Mouse (Mus musculus) heart, postnatal 25 days (tissue): ENCODE measurements at regions not wholly inside any gene's neighbourhood (a gene's known extent, or its start where the extent isn't known, plus 50 kb on each side); places are given as distances from the start of the nearest gene placed in this dataset.

Source experiments
- DNase-seq: peaks from one replicate; pipeline ENCODE4 v3.0.0; 2022; ENCODE audit warnings: low spot score
- intact Hi-C: fragments of 180-260 bp; cut with DNase I; formaldehyde crosslinking; loops from one replicate; pipeline ENCODE4 v1.15.1; 2025

DNA sequence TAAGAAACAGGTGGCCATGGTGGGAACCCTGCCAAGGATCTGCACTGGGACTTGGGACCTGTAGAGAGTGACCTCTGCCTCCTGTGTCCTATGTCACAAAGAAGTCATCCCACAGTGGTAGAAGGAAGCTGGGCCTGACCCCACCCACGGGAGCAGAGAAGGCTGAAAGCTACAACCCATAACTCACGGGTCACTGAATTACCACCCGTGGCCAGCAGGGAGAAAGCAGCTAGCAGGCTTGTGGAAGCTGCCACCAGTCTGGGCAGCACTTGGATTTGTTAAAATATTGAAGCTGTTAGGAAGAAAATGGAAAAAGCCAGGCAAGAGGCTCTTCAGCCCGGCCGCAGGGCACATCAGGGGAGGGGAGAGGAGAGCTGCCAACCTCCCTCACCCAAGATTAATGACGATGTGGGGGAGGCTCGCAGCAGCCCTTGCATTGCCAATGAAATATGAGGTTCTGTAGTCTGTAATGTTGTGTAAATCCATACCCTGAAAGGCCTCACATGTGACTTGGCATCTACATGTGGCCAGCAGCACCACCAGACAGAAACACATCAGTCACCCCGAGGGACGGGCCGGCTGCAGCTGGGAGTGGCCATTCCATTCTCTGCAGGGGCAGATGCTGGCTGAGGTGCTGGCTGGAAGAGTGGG lies 94.5 kb downstream of the Olfm1 start:
- intact Hi-C loops: no loop called here
- DNase-seq: no peak

DNA sequence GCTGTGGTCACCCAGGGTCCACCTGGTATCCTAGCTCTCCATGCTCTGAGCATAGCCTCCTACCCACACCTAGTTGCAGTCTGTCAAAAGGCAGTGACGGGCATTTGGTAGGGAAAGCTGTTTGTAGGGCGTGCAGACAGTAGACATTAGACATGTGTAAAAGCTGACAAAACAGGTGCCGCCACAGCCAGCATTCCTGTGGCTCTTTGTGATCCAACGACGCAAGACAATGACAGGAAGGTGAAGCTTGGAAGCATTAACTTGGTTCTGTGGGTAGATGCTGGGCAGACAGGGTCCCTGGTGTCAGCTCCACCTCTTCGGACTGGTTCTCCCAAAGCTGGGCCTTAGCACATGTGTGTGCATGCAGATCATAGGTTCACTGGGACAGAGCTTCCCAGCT lies 96.5 kb downstream of the Olfm1 start:
- no peak for DNase-seq
- intact Hi-C loops: no loop called here

DNA sequence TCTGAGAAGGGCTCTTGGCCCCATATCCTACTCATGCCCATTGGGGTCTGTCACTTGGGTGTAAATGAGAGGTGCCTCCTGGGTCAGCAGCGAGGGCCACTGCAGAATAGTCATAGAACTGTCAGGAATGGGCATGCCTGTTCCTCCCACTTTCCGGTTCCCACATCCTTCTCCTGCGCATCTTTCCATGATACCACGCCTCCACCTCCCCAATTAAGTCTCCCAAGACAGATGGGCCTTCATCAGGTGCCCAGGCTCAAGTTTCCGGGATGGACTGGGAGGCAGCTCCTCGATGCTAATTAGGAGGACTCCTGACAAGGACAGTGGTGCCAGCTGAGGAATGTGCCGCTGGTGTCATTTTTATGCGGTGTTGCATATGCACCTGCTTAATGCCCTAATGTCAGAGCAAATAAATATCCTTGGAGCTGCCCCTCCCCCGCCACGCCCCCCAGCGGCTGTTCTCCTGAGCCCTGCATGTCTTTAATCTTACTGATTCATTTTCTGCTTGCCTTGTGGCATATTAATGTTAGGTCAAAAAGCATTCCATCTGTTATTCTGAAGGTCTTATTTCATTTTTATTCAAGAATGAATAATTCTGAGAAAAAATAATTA lies 97.2 kb downstream of the Olfm1 start:
- DNase-seq: no peak
- intact Hi-C loops: no loop called here

DNA sequence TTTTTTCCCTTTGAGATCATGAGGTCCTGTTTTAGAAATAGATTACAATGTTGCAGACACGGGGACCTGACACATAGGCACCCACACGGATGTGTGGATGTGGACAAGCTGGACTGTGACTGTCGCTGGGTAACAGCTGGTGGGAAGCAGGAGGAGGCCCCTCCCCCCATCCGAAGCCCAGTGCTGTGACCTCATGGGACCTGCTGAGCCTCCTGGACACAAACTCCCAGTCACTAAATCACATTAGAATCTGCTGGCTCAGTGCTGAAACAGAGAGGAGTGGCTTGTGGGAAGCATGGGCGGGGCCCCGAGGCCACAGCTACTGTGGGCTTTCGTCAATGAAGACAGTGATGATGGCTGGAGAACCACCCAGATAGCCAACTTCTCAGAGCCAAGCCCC lies 101.7 kb downstream of the Olfm1 start:
- intact Hi-C loops: no loop called here
- no peak for DNase-seq

DNA sequence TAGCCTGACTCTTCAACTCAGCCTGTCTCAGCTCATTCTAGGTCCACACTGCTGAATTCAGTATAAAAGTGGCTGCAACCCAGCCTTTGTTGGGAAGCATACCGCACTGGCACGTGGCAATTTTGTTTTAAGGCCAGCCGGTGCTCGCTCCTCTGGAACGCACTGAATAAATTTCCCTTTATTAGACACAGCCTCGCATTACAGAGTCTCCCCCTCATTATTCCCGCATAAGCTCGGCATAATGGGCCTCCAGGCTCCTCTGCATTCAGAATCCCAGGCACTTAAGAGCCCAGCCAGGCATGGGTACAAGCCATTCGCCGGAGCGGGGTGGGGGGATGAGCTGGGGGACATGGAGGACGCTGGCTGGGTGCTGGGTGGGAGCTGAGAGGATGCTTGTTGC lies 103.4 kb downstream of the Olfm1 start:
- no peak for DNase-seq
- intact Hi-C loops: no loop called here

DNA sequence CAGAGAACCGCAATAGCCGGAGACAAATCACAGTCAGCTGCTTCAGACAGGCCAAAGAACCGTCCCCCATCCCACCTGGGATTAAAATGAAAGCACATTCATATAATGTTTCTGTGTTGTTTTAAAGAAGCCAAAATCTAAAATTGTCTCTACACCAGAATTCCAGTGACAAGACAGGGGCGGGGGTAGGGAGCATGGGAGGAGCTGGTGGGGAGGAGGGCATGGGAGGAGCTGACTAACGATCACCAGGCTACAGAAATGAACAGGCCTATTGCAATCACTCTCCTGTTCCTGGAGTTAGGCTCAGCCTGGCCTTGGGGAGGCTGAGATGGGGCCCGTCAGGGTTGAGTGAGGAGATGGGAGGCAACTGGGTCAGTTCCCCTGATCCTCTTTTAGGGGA lies 105.9 kb downstream of the Olfm1 start:
- no peak for DNase-seq
- intact Hi-C loops: no loop called here

DNA sequence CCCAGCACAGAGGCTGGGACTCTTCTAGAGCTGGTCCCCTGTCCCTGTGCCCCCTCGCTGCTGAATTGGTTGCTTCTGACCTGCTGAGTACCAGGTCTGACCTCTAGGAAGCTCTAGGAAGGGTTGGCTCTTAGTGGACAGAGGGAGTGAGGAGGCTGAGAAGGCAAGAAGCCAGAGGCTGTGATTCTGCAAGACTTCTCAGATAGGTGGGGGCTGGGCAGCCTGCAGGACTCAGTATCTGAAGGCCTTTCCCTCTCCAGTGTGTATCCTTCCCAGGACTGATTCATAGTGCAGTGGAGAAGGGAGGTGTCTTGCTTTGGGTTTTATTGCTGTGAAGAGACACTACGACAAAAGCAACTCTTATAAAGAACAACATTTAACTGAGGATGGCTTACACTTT lies 106.6 kb downstream of the Olfm1 start:
- DNase-seq: no peak
- intact Hi-C loops: no loop called here

DNA sequence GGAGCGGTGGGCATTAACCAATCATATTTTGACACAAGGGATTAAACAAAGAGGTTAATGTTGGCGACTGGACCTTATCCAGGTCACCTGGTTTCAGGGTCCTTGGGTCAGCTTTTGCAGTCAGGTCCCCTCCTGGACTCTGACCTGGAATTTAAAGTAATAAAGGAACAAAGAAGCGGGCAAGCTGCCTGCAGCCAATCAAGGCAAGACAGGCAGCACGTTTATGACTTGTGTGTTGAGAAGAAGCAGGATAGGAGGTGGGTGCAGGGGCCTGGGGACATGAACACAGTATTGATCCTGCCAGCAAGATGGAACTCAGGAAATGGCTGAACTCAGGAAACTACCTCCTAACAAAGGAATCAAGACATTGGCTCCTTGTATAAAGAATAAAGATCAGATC lies 108.5 kb downstream of the Olfm1 start:
- intact Hi-C loops: no loop called here
- no peak for DNase-seq

DNA sequence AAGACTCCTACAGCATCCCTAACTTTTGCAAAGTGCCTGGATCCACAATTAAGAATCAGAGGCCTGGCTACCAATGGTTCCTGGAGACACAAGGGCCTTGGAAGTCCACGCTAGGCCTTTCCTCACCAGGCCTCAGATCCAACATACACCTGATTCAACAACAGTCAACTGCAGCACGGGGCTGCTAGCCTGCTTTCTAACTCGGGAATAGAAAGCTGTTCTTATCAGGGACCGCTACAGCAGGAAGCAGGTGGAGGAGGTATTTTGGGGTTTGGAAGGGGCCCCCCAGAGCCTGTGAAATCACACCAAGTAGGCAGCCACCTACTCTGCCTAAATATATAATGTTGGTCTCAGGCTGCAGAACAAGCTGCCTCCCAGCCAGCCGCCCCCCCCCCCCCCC lies 111.1 kb downstream of the Olfm1 start:
- intact Hi-C loops: loop anchor here (1.0 to 2.0 kb wide), 2 partner anchors 100 to 113 kb away; no protein-coding TSS in a partner anchor
- DNase-seq: no peak

DNA sequence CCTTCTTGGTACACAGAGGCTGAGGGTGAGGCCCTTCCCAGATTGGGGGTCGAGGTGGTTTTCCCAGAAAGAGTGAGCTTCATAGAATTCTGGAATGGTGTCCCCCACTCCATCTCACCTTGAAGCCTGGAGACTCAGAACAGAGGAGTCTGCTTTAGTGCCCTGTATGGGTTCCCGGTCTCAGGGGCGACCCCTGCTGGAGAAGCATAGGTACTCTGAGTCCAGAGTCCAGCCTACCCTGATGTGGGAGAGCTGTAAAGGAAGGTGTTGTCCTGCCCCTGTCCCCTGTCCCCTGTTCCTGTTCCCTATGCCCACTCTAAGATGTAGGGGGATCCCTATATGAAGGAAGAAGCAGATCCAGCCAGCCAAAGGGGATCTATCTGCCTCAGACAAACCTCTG lies 111.9 kb downstream of the Olfm1 start:
- intact Hi-C loops: loop anchor here (1.0 to 2.0 kb wide), 2 partner anchors 100 to 112 kb away; no protein-coding TSS in a partner anchor
- DNase-seq: no peak

DNA sequence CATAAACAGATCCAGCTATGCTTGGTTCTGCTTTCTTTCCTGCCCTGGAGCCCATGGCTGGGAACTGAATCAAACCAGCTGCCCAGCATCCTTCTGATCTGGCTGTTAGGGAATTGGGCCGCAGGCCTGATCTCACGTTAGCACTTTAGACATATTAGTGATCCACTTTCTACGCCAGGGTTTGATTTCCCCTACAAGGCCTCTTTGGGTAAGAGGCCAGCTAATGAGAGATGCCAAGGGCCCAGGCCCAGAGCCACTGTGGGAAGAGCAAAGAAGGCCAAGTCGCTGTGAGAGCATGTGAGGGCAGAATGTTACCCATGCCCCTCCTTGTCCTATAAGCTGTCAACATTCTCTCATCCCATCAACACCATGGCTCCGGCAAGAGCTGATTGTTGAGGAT lies 116.3 kb downstream of the Olfm1 start:
- intact Hi-C loops: no loop called here
- DNase-seq: no peak

DNA sequence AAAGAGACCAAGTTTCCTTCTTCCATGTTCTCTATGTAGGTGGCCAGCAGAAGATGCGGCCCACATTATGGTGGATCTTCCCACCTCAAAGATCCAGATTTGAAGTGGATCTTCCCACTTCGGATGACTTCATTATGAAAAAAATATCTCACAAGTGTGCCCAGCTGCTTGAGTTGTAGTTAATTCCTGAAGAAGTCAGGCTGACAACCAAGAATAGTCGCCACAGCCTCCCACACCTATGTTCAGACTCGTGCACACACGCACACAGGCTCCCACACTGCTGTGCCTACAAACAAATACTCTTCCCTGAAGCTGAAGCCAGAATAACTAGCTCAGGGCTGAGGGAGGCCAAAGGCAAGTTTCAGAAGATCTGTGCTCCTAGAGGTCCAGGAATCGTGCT lies 119.4 kb downstream of the Olfm1 start:
- intact Hi-C loops: no loop called here
- DNase-seq: no peak

DNA sequence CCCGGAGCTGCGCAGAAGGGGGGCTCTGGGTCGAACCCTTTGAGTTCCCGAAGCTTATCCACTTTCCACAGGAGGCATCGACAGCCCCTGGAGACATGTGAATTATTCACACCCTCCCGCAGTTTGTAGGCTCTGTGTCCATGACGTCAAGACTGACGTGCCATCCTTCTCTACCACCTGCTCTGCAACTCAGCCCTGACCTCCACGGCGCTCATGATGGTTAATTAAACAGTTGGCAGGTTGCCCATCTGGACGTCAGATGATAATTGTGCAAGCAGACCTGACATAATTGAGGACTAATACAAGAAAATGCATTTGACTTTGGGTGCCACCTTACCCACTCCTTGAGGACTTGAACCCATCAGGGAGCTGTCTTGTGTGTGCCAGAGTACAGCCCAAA lies 121.1 kb upstream of the Ppp1r26 start:
- intact Hi-C loops: no loop called here
- DNase-seq: no peak

DNA sequence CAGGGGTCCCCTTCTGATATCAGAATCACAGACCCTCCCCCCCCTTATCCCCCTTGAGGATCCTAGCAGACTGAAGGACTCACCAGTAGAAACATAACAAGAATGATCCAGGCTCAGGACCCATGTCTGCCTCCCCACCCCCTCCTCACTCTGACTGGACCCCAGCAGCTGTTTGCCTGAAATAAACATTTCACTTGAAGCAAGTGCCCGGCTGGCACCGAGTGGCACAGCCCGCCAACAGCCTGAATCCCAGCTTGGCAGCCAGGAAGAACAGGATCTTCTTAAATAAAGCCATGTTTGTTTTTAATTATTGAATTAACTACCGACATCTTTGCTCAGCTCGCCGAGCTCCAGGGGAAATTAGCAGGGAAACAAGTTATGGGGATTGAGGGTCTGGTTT lies 120.5 kb upstream of the Ppp1r26 start:
- intact Hi-C loops: no loop called here
- DNase-seq: no peak

DNA sequence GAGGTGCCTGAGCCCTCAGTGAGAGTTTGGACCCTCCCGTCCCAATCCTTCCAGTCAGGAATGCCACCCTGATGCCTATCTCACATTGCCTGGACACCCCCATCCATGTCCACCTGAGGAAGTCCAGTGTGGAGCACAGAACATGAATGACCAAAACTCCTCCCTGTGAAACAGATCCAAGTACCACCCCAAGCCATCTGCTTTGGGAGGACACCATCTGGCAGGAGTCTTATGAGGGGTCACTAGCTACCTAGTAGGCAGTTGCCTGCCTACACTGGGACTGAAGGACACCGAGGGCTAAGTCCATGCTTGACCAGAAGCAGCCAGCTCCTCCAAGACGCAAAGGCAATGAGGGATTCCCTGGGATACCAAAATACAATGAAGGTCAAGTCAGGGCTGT lies 119.9 kb upstream of the Ppp1r26 start:
- intact Hi-C loops: no loop called here
- DNase-seq: no peak

DNA sequence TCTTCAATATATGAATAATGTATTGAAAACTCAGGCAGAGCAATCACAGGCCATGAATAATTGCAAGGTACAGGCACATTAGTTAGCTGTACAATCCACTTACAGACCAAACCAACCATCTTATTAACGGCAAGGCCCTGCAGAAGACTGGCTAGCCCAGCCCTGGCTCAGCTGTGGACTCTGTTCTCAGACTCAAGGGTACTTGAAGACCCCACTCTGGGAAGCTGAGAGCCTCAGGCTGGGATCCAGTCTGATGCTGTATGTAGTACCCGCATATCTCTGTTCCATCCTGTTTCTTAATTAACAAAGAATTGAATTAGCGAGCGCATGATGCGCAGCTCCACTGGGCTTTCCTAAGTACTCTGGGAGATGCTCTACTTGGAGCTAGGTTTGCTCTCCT lies 117.5 kb upstream of the Ppp1r26 start:
- no peak for DNase-seq
- intact Hi-C loops: no loop called here

DNA sequence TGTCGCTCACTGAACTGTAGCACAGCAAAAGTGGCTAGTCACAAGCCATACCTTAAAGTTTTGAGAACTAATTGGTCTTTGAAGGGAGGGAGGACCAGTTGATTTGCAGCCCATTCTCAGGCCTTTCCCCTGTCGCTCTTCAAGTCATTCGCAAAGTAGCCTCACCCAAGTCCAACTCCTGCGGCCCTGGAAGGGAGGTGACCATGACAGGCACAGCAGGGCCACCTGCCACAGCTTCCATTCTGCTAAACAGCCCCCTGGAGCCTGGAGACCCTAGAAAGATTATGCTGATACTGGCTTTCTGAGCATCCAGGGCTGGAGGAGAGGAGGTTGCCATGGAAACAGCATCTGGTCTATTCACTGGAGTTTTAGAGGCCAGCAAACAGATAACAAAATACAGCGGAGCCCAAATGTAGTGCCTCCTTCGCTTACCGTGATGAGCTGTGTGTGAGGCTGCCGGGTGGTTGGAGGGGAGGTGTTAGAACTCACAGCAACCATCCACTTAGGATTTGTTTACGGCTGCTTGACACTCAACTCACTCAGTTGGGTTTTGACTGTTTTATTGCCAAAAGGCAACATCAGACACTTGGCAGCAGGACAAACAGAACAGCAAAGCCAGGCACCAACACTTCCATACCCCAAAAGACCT lies 111.3 kb upstream of the Ppp1r26 start:
- DNase-seq: no peak
- intact Hi-C loops: no loop called here

DNA sequence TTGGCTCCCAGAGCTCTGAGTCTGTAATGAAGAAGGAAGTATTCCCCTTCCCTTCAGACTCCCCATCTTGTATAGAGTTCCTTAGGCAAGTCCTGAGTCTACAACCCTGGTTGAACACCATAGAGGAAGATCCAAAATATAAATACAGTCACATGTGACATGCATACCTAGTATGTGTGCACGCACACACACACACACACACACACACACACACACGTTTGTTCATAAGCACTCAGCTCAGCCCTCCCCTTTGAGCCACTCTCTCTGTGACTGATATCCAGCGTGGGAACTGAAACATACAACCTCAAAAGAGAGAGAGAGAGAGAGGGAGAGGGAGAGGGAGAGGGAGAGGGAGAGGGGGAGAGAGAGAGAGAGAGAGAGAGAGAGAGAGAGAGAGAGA lies 110.8 kb upstream of the Ppp1r26 start:
- DNase-seq: no peak
- intact Hi-C loops: no loop called here

DNA sequence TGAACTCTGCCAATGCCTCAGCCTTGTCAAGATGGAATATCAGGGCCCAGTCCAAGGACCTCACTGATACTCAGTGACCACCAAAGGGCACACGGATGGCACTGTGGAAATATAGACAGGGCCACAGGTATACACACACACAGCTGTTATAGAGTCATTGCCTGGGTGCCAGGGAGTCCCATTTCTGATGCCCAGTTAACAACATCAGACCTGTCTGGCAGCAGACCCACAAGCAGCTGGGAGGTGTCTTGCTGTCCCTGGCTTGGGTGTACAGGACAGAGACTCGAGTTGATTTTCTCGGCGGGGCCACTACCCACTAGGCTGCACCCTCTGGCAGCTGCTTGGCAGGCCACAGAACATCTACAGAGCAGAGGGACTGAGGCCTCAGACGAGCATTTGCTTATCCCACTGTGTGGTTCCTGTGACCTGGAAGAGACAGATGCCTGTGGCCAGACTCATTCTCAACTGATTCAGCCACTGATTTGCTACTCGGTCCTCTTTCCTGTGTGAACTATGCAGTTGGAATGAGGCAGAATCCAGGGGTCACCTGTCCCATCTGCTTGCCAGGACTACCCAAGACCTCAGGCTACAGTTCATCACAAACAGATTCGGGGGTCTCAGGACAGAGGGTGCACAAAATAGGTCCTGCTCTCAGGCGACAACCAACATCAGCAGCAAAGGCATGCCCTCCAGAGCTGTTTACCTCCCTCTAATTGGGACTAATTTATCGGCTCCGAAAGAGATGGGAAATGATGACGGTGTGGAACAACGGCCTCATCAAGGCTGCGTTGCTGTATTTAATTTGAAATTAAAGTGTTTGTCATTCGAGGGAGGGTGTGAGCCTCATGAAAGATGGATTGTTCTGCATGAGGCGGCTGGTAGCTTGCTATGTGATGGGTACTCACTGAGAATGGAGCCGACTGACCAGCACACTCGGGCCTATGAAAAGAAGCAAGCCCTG lies 110.0 kb upstream of the Ppp1r26 start:
- no peak for DNase-seq
- intact Hi-C loops: no loop called here

DNA sequence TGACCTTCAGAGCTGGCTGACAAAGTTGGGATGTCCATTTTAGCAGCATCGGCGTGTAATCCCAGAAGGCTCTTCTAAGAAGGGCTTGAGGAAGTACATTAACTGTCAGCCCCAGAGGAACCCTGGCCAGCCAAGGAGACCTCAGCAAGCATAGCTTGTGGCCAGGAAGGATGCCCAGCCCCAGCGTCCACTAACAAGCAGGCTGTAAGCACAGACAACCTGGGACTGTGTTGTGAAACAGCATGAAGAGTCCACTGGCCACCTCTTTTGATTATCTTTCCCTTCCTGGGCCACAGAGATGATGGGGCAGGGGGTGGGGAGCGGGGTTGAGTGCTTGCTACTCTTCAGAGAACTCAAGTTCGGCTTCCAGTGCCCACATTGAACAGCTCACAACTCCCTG lies 109.0 kb upstream of the Ppp1r26 start:
- DNase-seq: no peak
- intact Hi-C loops: no loop called here

DNA sequence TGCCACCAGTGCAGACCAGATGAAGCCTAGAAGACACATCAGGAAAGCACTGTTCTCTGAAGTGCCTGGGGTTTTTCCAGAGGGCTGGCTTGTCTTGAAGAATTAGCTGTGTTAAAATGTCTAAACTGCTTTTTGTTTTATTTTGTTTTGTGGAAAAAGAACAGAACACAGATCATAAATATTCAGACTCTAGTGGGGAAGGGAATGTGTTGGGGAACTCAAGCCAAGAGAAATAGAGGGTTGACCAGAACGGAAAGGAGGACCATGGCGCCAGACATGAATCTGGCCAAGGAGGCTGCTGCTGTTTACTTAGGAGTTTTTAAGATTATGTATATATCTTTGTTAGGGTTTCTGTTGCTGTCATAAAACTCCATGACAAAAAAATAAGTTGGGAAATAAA lies 105.3 kb upstream of the Ppp1r26 start:
- DNase-seq: no peak
- intact Hi-C loops: no loop called here
